Mouse (Mus musculus) urinary bladder, postnatal 10 days (tissue): ENCODE data around the gene Tmem30b.

Experiments used
- DNase-seq: peaks from one replicate; pipeline ENCODE4 v3.0.0; 2022; ENCODE audit warnings: low spot score

Tmem30b gene

GRCm38 (mm10) chr12:73517022-73517709 lies 29.0 kb downstream of the Tmem30b start:
- peak; percentile 48 for DNase-seq

GRCm38 (mm10) chr12:73516516-73516915 lies 29.7 kb downstream of the Tmem30b start:
- DNase-seq, result no peak

GRCm38 (mm10) chr12:73514722-73515121 lies 31.5 kb downstream of the Tmem30b start:
- no peak for DNase-seq

- no peak for DNase-seq
These were observed 32.2 kb downstream of the Tmem30b start for GRCm38 (mm10) chr12:73513958-73514357.

- no peak for DNase-seq
These were observed 34.6 kb downstream of the Tmem30b start for GRCm38 (mm10) chr12:73511467-73512047.

- no peak for DNase-seq
These were observed 39.1 kb downstream of the Tmem30b start for GRCm38 (mm10) chr12:73507105-73507504.

GRCm38 (mm10) chr12:73506648-73507047 lies 39.5 kb downstream of the Tmem30b start:
- DNase-seq, result no peak

GRCm38 (mm10) chr12:73500689-73501326 lies 45.4 kb downstream of the Tmem30b start:
- DNase-seq, result no peak

DNA sequence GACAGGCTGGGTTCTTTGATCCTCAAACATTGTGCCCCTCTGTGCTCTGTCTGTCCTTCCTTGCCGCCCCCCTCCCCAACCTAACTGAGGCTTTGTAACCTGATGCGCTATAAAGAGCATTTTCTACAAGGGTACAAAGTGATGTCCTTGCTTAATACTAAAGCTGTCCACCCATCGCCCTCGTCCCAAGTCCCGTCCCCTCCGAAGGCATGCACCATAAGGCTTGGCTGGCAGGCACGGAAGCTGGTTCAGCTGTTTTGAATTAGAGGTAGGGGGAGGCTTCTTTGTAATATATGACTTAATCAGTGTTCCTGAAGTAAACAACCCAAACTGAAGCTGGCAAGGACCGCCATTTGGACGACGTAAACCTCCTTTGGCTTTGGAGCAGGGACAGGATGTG lies 51.0 kb downstream of the Tmem30b start:
- DNase-seq, result no peak

- DNase-seq, result no peak
These were observed 52.2 kb downstream of the Tmem30b start for GRCm38 (mm10) chr12:73493929-73494530.
